Mouse (Mus musculus): ENCODE data around the gene Nubp2.

The Nubp2 gene

GRCm38 (mm10) chr17:24861785-24862184, 24.4 kb downstream of the Nubp2 start:
- no peak for DNase-seq (ENCODE audit: low spot score)

DNA sequence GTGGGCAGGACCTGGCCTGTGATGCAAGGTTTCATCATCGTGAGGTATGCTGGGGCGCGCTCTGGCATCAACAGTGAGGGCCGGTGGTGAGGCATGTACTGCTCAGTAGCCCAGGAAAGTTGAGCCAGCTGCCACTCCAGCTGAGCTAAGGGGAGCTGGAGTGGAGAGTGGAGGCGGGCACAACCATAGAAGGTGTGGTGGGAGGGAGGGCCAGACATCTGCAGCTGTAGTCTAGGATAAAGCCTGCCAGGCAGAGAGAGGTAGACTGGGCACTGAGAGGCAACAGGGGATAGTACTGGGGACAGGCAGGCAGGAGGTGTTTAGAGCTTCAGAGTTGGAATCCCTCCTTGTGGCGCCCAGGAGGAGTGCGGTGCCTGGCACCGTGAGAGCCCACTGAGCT, 26.1 kb downstream of the Nubp2 start:
- no peak for DNase-seq (ENCODE audit: low spot score)

GRCm38 (mm10) chr17:24858967-24859366, 27.2 kb downstream of the Nubp2 start:
- DNase-seq (ENCODE audit: low spot score), result no peak

DNA sequence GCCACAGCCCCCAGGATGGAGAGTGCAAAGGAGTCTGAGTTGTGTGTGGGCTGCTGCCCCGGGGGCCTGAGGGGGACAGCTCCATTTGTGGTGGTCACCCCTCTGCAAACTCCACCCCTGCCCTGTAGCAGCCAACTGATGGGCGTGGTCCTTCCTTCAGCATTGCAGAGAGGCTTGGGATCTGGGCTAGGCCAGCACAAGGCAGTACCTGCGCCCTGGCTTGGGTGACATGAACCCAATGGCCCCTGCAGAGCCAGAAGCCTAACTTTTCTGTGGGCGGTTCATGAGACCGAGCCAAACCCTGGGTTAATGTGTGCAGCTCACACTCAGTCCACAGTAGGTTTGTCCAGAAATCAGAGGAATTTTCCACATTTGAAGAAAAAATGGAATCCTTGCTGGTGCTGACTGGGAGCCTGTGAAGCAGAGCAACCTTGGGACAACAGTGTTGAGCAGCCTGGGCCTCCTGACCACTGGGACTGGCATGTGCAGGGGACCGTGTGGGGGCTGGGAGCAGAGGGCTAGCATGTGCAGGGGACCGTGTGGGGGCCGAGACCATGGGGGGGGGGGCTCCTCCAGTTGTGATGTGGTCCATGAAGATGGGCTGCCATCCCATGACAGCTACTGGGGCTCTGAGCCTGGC, 28.2 kb downstream of the Nubp2 start:
- DNase-seq (ENCODE audit: low spot score), result no peak

- no peak for DNase-seq (ENCODE audit: low spot score)
These were observed 29.6 kb downstream of the Nubp2 start for GRCm38 (mm10) chr17:24856589-24856988.

GRCm38 (mm10) chr17:24855838-24856464, 30.2 kb downstream of the Nubp2 start:
- no peak for DNase-seq (ENCODE audit: low spot score)

DNA sequence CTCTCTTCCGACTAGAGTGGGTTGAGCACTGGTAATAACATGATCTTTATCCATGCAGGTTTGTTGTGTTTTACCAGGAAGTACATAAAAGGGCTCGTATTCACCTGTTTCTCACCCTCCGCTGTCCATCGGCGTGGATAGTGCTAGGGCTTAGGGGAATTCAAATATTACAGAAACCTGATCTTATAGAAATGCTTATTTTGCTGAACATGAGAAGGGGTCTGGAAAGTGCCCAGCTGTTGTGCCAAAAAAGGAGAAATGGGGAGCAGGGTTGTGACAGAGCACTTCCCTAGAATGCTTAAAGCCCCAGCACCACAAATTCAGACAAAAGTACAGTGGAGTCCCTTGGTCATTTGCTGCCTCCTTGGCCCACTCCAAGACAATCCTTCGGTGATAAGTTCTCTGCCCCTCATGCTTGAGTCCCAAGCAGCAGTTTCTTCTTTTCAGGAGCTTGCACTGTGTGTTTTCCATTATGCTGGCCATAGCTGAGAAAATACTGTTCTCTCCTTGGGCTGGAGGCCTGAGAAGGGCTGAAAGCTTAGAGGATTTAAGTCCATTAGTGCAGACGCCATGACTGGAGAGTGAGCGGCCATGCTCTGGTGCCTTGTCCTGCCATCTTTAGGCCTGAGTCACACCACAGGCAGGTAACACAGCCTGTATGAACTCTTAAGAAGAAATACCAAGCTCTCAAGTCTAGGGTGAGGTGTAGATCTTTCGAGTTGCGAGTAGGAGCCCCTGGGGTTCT, 34.6 kb downstream of the Nubp2 start:
- no peak for DNase-seq (ENCODE audit: low spot score)

DNA sequence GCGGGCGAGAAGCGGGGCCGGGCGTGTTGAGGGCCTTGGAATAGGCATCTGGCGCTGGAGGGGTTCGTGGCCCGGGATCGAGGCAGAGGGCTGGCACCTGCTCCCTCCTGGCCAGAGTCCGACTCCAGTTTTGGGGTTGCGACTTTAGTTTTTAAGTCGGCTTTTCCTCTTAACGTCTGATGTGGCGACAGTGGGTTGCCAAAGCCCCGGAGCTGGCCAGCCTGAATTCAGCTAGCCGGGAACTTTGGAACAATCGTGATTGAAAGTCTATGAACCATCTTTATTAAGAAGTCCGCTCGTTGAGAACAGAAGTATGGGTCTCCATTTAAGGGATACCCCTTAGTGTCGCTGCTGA, 35.4 kb downstream of the Nubp2 start:
- no peak for DNase-seq (ENCODE audit: low spot score)

- peak; percentile 92 for DNase-seq (ENCODE audit: low spot score)
These were observed 35.9 kb downstream of the Nubp2 start, which contains the start of gene Fahd1 for GRCm38 (mm10) chr17:24850065-24850772. Fahd1 (minus strand) TSS chr17:24850364.

DNA sequence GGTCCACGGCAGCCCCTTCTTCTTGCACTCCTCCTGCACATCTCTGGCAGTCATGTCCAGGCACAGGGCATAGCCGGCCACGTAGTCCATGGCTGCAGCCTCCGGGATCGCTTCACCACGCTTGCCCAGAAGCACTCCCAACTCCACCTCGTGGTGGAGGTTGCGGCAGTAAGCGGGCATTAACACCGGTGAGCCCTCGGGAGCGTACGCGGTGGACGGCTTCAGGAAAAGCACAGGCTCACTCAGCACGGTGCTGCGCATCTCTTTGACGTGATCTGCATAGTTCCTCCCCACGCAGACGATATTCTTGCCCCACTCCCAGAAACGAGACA, 36.5 kb downstream of the Nubp2 start:
- DNase-seq (ENCODE audit: low spot score), result no peak

DNA sequence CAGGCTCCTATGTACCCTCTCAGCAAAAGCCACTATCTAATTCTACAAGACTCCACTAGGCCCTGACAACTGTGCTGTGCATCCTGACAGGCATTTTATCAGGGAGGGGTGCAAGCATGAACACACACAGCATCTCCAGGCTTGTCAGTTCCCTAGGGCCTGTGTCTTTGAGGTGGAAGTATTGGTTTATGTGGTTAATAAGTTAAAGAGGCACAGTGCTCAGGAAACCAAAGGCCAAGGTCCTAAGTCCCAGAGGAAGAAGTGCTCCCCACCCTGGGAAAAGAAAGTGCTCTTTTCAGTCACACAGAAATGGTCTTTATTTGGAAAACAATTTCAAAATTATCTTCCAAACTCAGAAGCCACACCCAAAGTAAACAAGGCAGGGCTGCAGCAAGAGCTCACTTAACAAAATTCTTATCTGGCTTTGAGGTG, 37.5 kb downstream of the Nubp2 start:
- no peak for DNase-seq (ENCODE audit: low spot score)

- no peak for DNase-seq (ENCODE audit: low spot score)
These were observed 38.8 kb downstream of the Nubp2 start for GRCm38 (mm10) chr17:24847386-24847785.

DNA sequence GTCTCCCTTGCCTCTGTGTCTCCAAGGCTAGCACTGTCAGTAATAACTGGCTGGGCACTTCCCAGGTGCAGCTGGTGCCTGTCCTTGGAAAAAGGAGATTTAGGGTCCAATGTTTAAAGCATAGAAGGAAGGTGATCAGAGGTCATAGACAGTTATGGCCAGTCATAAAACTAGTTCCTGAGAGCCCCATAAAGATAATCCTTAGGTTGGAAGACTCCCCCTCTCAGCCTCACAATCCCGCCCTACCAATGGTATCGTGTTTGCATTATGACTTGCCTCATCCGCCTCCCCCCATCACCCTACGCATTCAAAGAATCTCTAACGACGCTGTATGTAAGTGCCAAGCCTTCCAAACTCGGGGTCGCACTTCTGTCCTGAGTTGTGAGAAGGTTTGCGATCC, 41.6 kb downstream of the Nubp2 start:
- DNase-seq (ENCODE audit: low spot score), result no peak

GRCm38 (mm10) chr17:24842631-24843030, 43.5 kb downstream of the Nubp2 start:
- DNase-seq (ENCODE audit: low spot score), result no peak

DNA sequence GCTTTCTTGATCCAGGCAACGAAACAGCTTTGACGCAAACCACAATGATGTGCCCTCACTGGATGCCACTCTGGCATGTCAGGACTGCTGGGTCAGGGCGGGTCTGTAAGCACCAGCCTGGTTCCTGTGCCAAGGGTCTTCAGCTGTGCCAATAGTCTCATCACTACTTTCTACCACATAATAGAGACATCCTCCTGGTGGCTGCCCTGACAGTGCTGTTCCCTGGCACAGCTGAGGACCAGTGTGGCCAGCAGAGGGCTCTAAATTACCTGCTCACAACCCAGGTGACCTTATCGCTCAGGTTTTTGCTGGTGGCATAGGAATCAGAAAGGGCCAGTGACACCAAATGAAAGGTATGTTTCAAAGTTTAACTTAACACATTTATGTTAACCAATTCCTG, 45.0 kb downstream of the Nubp2 start:
- DNase-seq (ENCODE audit: low spot score), result no peak

DNA sequence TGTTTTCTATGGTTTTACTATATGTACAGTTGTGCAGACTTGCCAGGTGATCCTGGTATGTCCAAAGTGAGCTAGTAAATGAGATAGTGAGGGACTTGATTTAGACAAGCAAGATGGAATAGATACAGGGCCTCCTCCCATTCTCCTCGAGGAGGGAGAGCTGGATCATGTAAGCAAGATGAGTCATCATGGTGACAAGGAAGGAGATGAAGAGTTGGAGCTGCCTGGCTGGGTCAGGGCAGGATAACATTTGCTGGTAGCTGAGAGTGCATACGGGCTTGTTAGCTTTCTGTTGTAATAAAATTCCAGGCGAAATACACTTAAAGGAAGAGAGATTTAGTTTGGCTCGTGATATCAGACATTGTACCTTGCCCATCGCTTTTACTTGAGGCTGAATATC, 45.8 kb downstream of the Nubp2 start:
- no peak for DNase-seq (ENCODE audit: low spot score)

- DNase-seq (ENCODE audit: low spot score), result no peak
These were observed 46.3 kb downstream of the Nubp2 start, which contains the start of gene Hagh for GRCm38 (mm10) chr17:24839842-24840241. Hagh (plus strand) TSS chr17:24840143.
